Mouse (Mus musculus): Measurements from ENCODE around the gene Slc47a2.

GRCm38 (mm10) chr11:61388936-61389335 lies 46.3 kb upstream of the Slc47a2 start:
- TF ChIP-seq POLR2A (IDR thresholded peaks at IDR 0.05; ENCODE audit: borderline replicate concordance, control insufficient read depth, low read depth, low read length) (no peak), CTCF (IDR thresholded peaks at IDR 0.05; ENCODE audit: control insufficient read depth, insufficient read depth, low read length) (no peak)
